Mouse (Mus musculus): ENCODE data around the gene Abcd1.
"Not testable (repeated sequence)": the region's sequence is repeated elsewhere in the genome, so short reads cannot be mapped to it uniquely, and the experiment has no call there.

The Abcd1 gene

DNA sequence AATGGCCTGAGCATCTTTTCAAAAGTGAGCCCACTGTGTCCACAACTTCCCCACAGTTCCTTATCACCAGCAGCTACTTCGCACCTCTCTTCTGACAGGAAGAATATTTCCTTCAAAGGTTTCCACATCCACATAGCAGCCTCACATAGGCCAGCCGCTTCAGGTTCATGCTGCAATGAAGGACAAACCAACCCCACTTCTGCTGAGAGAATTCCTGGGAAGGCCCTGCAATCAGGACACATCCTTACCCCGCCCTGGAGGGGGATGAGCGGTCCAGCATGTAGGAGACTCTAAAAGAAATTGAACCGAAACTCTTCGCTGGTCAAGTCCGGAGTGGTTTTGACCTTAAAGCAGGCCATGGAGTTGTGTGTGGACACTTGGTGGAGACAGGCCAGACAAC is 23.4 kb downstream of the Abcd1 start:
- in situ Hi-C loops (cut with MboI, MseI): not testable (repeated sequence)

DNA sequence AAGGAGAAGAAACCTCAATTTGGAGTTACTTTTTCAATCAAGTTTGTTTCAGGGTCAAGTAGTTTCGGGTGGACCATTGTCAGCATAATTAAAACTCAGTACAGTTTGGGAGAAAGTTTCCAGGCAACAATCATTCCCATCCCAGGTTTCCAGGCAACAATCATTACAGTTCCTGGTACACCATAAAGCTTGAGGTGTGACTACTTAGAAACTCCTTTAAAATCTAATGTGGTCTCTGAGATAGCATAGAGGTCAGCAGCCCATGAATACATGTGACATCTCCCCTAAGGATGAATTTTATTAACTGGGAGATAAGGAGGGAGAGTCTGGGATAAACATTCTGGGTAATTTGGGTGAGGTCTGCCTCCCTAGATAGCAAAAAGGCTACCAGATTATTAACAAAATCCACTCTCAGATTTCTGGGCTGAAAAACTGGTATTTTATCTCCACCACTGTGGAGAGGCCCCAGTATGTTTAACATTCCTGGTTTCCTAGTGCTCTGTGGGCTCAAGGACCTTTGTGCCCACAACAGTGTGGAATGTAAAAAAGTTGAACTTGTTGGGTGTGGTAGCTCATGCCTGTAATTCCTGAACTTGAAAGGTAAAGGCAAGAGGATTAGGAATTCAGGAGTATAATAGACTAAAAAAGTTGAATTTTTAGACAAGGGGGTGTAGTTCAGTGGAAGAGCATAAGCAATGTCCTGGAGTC is 28.5 kb downstream of the Abcd1 start:
- in situ Hi-C loops (cut with MboI, MseI): no loop called here

DNA sequence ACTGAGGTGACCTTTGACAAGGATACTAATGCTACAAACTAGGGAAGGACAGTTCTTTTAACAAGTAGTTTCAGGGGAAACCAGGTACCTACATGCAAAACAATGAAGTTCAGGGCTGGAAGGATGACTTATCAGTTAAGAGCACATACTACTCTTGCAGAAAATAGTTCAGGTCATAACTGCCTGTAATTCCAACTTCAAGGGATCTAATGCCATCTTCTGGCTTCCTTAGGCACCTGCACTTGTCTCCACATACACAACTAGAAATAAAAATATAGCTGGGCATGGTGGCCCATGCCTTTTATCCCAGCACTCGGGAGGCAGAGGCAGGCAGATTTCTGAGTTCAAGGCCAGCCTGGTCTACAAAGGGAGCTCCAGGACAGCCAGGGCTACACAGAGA is 32.6 kb downstream of the Abcd1 start:
- in situ Hi-C loops (cut with MboI, MseI): no loop called here

DNA sequence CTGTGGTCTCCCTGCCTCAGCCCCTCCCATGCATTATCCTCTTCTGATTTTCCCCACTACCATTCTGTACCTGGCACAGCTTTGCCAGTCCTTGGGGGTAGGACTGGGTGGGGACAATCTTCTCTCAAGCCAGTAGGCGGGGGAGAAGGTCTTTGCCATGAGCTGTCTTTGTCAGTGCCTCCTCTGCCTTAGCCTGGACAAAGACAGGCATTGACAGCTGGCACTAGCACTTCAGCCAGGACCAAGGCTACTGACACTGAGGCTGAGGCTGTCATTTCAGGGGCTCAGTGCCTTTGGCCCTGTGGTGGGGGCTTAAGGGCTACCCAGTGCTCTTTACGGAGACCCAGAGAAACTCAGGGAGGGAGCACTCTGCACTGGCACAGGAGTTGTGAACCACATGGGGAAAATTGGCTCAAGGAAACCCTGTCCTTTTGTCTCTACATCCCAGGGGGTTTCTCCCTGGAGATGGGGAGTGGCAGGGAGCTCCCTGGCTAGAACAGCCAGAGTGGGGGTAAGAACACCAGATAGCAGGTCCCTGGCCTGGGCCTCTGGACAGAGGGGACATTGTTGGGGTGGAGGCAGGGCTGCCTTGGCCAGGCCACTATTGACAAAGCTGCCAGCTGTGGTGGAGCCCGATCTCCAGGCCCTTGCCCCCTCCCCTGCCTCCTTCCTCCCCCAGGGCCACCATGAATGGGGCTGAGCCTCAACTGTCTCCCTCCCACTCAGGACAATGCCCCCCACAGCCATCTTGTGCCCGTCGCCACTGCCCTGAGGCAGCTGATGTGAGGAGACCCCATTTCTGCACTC is 40.1 kb downstream of the Abcd1 start, which contains the start of gene Plxnb3:
Plxnb3 (plus strand) TSS at position 757 of the 807 bp plus-strand sequence.
- in situ Hi-C loops (cut with MboI, MseI): no loop called here

DNA sequence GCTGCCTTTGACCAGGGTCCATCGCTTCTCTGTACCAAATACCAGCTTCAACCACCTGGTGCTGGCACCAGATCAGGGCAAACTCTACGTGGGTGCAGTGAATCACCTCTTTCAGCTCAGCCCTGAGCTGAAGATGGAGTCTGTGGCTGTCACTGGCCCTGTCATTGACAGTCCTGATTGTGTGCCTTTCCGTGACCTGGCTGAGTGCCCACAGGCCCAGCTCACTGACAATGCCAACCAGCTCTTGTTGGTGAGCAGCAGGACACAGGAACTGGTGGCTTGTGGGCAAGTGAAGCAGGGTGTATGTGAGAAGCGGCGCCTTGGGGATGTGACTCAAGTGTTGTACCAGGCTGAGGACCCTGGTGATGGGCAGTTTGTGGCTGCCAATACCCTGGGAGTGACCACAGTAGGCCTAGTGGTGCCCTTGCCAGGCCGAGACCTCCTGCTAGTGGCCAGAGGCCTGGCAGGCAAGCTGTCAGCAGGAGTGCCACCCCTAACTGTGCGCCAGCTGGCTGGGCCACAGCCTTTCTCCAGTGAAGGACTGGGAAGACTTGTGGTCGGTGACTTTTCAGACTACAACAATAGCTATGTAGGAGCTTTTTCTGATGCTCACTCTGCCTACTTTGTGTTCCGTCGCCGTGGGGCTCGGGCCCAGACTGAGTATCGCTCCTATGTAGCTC is 42.4 kb downstream of the Abcd1 start:
- in situ Hi-C loops (cut with MboI, MseI): no loop called here

DNA sequence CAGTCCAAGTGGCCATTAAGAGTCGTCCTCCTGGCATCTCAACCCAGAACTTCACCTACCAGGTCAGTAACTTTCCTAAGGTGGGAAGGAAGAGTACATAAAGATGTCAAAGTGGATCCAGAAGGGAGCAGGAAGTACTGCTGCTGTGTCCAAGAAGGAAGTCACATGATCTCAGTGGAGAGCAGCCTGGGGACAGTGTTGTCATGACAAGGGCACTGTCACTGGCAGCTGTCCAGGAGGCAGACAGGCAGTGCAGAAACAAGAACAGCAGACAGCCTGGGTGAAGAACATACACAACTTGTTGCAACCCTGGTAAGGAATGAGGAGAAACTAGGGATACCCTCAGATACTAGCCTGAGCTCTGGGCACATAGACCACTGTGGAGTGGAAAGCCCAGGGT is 48.9 kb downstream of the Abcd1 start:
- in situ Hi-C loops (cut with MboI, MseI): no loop called here

DNA sequence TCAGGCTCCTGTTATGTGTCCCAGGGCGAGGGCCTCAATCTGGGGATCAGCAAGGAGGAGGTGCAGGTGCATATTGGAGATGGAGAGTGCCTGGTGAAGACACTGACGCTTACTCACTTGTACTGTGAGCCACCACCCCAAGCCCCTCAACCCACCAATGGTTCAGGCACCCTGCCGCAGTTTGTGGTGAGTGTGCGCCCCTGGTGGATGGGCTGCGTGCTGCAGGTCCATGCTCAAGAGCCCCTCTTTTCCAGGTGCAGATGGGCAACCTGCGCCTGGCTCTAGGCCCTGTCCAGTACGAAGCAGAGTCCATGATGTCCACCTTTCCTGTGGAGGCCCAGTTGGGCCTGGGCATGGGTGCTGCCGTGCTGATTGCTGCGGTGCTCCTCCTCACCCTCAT is 50.9 kb downstream of the Abcd1 start:
- in situ Hi-C loops (cut with MboI, MseI): no loop called here

DNA sequence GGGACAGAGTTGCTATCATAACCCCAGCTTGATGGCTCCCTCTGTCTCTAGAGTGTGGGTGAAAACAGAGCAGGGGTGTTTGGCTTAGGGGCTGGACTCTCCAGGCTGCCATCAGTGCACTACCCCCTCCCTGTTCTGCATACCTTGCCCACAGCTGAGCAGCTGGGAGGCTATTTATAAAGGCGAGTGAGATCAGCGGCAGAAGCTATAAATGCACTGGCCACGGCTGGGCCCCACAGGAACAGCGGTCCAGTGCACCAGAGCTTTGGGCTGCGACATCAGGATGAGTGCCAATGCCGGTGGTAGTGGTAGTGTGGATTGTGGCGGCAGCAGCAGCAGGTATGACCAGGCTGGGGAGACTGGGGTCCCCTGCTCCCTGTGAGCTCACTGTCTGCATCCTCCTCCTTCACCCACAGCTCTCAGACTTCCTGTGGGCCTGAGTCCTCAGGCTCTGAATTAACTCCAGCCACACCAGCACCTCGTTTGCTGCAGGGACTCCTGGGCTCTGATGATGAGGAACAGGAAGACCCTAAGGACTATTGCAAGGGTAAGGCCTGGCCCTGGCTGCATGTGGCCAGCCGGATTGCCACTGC is 57.9 kb downstream of the Abcd1 start, which contains the start of gene Srpk3:
Srpk3 (plus strand) TSS at position 238 of the 593 bp plus-strand sequence.
- in situ Hi-C loops (cut with MboI, MseI): no loop called here

DNA sequence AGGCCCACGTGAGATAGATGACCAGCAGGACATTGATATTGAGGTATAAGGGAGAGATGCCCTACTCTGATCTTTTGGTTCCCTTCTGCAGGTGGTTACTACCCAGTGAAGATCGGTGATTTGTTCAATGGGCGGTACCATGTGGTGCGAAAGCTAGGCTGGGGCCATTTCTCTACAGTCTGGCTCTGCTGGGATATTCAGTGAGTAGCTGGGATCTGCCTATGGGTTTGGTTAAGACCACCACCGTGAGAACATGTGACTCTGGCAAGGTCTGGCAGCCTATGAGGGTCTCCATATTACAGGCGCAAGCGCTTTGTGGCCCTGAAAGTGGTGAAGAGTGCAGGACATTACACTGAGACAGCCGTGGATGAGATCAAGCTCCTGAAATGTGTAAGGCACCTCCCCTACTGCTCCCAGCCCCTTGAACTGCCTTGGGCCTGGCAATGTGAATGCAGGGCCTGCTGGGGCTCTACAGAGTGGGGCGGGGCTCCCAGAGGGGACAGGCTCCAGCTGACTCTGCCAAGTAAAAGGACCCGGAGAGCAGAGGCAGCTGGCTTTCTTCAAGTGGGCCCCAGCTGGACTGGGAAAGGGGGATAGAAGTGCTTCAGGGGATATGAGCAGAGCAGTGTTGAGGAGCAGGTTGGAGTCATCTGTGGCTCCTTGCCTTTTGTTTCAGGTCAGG is 58.5 kb downstream of the Abcd1 start:
- in situ Hi-C loops (cut with MboI, MseI): no loop called here

DNA sequence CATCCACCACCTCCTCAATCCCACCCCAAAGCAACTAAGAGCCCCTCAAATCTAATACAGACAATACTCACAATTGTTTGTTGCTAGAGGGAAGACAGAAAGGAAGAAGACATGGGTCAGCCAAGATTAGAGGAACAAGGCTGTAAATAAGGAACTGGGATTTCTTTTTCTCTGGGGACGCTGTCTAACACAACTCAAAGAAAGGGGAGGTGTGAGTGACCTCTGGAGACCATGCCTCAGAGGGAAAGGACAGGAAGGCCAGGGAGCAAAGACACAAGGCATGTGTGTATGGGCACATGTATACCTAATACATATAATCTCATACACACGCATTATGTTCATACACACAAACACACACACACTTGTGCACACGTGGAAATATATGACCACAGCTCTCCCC is 65.8 kb downstream of the Abcd1 start:
- in situ Hi-C loops (cut with MboI, MseI): no loop called here

DNA sequence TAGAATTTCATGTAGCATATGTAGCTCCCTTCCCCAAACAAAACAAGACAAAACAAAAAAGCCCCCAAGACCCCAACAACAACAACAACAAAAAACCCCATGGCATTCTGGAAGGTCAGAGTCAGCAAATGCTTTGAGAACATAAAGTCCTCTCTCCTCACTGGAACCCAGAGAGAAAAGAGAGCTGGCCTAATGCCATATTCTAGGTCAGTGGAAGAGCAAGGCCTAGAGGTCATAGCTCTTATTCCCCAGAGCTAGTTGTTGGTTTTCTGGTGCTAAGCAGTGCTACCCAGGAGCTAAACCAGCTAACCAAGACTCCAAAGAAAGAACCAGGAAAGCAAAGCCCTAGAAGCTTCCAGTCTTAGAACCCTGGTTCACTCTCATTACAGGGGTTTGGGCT is 69.3 kb downstream of the Abcd1 start:
- in situ Hi-C loops (cut with MboI, MseI): no loop called here

DNA sequence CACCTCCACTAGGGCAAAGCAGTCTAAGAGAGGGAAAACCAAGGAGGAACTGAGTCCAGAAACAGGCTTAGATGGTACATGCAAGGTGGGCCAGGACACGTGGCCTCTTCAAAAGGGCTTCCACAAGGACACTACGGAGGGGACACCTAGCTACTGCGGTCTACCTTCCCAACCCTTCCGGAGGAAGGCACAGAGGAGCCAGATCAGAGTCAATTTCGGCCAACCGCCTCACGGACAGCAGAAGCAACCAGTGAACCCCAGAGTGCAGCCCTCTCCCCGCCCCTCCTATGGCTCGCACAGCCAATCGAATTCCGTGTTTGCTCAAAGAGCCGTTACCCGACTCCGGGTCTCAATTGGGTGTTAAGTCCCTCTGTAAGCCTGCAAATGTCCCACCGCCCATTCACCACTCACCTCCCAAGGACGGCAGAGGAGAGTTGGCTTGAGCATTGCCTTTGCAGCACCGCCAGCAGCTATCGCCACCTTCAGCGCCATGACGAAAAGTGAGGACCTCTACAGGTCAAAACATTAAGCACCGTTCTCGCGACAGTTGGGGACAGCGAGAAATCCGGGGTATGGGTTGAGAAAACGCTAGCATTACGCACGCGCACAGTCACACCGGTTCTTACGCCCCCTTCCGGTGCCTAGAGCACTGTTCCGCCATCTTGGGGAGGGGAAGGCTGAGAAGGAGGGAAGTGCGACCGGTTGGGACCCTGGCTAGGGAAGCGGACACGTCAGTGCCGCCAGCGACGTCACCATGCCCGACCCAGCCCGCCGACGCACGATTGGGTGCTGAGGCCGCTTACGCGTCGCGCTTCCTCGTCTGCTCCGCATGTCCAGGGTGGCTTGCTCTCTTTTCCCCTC is 70.2 kb downstream of the Abcd1 start, which contains the start of the genes Idh3g and Ssr4:
Idh3g (minus strand) TSS at position 534 of the 861 bp plus-strand sequence.
Ssr4 (plus strand) TSS at position 665 of the 861 bp plus-strand sequence.
- in situ Hi-C loops (cut with MboI, MseI): no loop called here

DNA sequence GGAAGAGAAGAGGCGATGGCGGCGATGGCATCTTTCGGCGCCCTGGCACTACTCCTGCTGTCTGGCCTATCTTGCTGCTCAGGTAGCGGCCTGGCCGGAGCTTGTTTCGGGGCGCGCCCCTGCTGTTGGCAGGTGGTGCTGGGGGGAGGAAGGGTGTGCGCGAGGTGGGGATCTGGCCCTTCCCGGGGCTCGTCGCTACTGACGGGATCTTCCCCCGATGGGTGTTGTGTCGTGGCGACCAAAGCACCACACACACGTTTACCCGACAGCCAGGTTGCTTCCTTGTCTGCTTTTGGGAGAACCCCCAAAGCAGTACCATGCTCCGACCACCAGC is 70.8 kb downstream of the Abcd1 start:
- in situ Hi-C loops (cut with MboI, MseI): no loop called here
